Mouse (Mus musculus) myocyte (in vitro differentiated cells): ENCODE measurements around the gene Plekhf1. TPM values are rescaled to one million over a fixed set of nuclear protein-coding genes. Genes with fewer than 3 reads are reported as not detected.
A peak's percentile ranks its signal among the peaks of the same experiment; 100 is the strongest.

Experiments used
- H3K27me3 ChIP-seq: one replicate; pipeline ENCODE4 v1.6.1; 2011; ENCODE audit not compliant: control insufficient read depth, insufficient read depth, insufficient read length
- H3K36me3 ChIP-seq: one replicate; pipeline ENCODE4 v1.6.1; 2011; ENCODE audit not compliant: control insufficient read depth, insufficient read depth
- H3K4me2 ChIP-seq: one replicate; pipeline ENCODE4 v1.6.1; 2011; ENCODE audit warnings: low read depth, control low read depth
- H3K4me3 ChIP-seq: one replicate; pipeline ENCODE4 v1.5.1; 2011; ENCODE audit warnings: mild to moderate bottlenecking, control low read depth, moderate library complexity
- H3K79me2 ChIP-seq: one replicate; pipeline ENCODE4 v1.6.1; 2011; ENCODE audit not compliant: control insufficient read depth, insufficient read depth
- H3ac ChIP-seq: one replicate; pipeline ENCODE4 v1.6.1; 2011; ENCODE audit not compliant: control insufficient read depth, insufficient read length
- CEBPB ChIP-seq: IDR thresholded peaks from 2 replicates; pipeline ENCODE4 v1.6.1; 2011; ENCODE audit warnings: mild to moderate bottlenecking, moderate library complexity; ENCODE audit not compliant: poor library complexity, insufficient read depth, severe bottlenecking
- E2F4 ChIP-seq: IDR thresholded peaks from one replicate; pipeline ENCODE4 v1.6.1; 2011; ENCODE audit warnings: mild to moderate bottlenecking, control low read depth, moderate library complexity; ENCODE audit not compliant: insufficient read depth
- MAX ChIP-seq: IDR thresholded peaks from one replicate; pipeline ENCODE4 v1.6.1; 2011; ENCODE audit warnings: low read depth, mild to moderate bottlenecking, control low read depth
- MYOD1 ChIP-seq, 3 experiments: IDR thresholded peaks; one replicate each; pipeline ENCODE4 v1.6.1; 2011; ENCODE audit warnings: control low read depth in 2 of 3, low read depth in 2 of 3, mild to moderate bottlenecking in 2 of 3, moderate library complexity in 1 of 3; ENCODE audit not compliant: insufficient read length in 2 of 3, control insufficient read depth in 1 of 3
- MYOG ChIP-seq, 3 experiments: IDR thresholded peaks; one replicate each; pipeline ENCODE4 v1.6.1; 2011; ENCODE audit warnings: control low read depth in 2 of 3, low read depth in 2 of 3, mild to moderate bottlenecking in 2 of 3; ENCODE audit not compliant: insufficient read length in 2 of 3, control insufficient read depth in 1 of 3, insufficient read depth in 1 of 3
- POLR2A ChIP-seq: IDR thresholded peaks from one replicate; pipeline ENCODE4 v1.6.1; 2011; ENCODE audit warnings: low read depth, mild to moderate bottlenecking, control low read depth, moderate library complexity; ENCODE audit not compliant: insufficient read length
- POLR2AphosphoS2 ChIP-seq: IDR thresholded peaks from one replicate; pipeline ENCODE4 v1.6.1; 2011; ENCODE audit warnings: low read depth, control low read depth; ENCODE audit not compliant: insufficient read length
- REST ChIP-seq: IDR thresholded peaks from one replicate; pipeline ENCODE4 v1.6.1; 2011; ENCODE audit warnings: mild to moderate bottlenecking, control low read depth, moderate library complexity; ENCODE audit not compliant: insufficient read depth, insufficient read length
- SRF ChIP-seq: IDR thresholded peaks from one replicate; pipeline ENCODE4 v1.6.1; 2011; ENCODE audit warnings: low read depth; ENCODE audit not compliant: control insufficient read depth, insufficient read length
- TCF12 ChIP-seq: IDR thresholded peaks from one replicate; pipeline ENCODE4 v1.6.1; 2011; ENCODE audit warnings: mild to moderate bottlenecking, control low read depth; ENCODE audit not compliant: poor library complexity, insufficient read depth, severe bottlenecking
- TCF3 ChIP-seq: IDR thresholded peaks from one replicate; pipeline ENCODE4 v1.6.1; 2011; ENCODE audit warnings: low read depth, control low read depth; ENCODE audit not compliant: insufficient read length
- USF1 ChIP-seq: IDR thresholded peaks from one replicate; pipeline ENCODE4 v1.6.1; 2011; ENCODE audit warnings: low read depth, mild to moderate bottlenecking, control low read depth, moderate library complexity
- polyA plus RNA-seq: library from polyadenylated mRNA; unstranded; fragments of >200 nt; fragmentation: generic; extraction: Trizol; gene quantifications from one replicate; pipeline ENCODE4 v1.2.1, GENCODE M21; 2012; ENCODE audit warnings: missing spikeins

Plekhf1 gene
- polyA plus RNA-seq, 1 experiment, result 3.0 TPM

DNA sequence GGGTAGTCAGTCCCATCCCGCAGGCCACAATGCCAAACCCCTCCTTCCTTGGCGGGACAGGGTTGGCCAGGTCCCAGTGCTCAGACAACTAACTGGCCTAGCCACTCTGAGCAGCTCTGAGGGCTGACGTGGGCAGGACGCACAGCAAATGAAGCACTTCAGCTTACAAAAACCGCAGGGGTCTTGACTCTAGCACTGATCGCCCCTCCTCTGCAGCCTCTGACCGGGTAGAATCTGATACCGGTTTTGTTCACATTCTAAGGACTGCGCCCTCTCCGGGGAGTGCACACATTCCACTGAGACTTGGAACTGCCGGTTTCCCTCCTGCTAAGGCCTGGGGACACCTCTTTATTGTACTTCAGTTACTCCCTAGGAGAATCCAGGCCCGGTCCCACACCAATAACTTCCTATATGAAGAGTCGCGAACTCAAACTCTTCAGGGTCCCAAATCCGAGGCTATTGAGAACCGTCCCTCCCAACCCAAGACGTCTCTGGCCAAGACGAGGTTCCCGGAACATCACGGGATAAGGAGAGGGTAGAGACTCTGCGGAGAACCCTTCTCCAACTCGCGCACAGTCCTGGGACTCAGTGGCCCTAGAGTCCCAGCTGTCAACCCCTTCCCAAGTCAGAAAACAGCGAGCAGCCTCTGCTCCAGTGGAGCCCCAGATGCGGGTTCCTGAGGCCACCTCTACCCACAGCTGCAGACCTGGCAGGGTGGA lies 476 bp downstream of the Plekhf1 start:
- Histone ChIP-seq H3K36me3 (no peaks in the 10 kb centered on the region), H3K4me3 (peak overlapping the region; percentile 80), H3ac (peak overlapping the region; percentile 34), H3K4me2 (peak overlapping the region; percentile 85), H3K79me2 (peaks cover 42% of the 10 kb centered on the region), H3K27me3 (no peaks in the 10 kb centered on the region)
- TF ChIP-seq TCF3 (no peak), MYOG (IDR thresholded peaks at IDR 0.05; ENCODE audit: control insufficient read depth in 1 of 3, insufficient read depth in 1 of 3, insufficient read length in 2 of 3, low read depth in 2 of 3) (peak in 1 of 3 experiments; percentile 20), SRF (no peak), POLR2A (peak; percentile 33), USF1 (no peak), MYOD1 (IDR thresholded peaks at IDR 0.05; ENCODE audit: control insufficient read depth in 1 of 3, insufficient read length in 2 of 3, low read depth in 2 of 3) (no peak), REST (no peak), E2F4 (no peak), MAX (no peak)

DNA sequence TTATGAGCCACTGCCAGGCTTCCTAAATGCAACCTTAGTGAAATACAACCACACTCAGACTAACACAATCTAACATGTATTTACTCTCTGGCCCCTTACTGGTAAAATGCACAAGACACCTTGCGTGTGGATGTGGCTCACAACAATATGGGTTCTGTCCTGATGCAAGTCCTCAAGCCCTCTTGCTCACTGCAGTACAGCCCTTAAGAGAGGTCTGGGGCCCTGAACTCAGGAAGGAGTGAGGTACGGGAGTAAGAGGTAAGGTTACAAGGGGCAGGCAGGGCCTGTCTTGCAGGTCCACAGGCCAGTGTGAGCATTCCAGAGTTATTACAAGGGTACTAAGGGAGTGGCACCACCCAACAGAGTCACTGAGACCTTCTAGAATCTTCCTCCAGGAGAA lies 1.6 kb downstream of the Plekhf1 start:
- Histone ChIP-seq H3K79me2 (peaks cover 42% of the 10 kb centered on the region), H3K4me2 (peak overlapping the region; percentile 85), H3K4me3 (peak overlapping the region; percentile 80), H3K27me3 (no peaks in the 10 kb centered on the region), H3ac (no peak overlapping the region), H3K36me3 (no peaks in the 10 kb centered on the region)
- no peak for TF ChIP-seq USF1

DNA sequence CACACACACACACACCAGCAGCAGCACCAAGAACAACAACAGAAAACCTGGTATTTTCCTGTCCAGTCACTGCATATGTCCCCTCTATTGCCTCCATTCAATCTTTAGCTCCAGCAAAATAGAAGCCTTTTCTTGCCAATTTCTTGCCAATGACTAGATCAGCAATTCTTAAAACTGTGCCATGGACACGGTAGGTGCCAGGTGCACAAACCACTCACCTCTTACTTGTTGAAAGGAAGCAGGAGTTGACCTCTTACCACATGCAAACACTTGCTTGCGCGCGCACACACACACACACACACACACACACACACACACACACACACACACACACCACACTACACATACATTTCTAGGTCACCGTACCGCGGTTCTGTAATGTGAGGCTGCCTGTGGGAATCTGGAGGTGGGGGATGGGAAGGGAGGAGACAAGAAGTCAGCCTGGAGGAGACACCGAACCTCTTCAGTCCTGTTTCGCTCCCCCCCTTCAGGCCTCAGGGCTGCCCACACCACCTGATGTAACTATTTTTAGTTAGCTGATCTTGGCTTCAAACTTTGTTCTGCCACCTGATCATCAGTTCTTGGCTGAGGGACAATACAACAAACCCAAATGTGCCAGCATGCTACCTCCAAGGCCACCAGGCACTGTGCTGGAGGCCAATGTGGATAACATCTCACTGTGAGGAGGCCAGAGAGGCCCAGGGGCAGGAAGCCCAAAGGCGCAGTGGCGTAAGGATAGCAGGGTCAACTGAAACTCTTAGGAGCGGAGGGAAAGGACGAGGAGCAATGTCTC lies 3.0 kb downstream of the Plekhf1 start:
- H3K4me3 ChIP-seq, result no peak overlapping the region
- H3K27me3 ChIP-seq, result no peaks in the 10 kb centered on the region
- H3K4me2 ChIP-seq, result peak overlapping the region; percentile 9
- no peak overlapping the region for H3ac ChIP-seq
- H3K36me3 ChIP-seq, result no peaks in the 10 kb centered on the region
- peaks cover 42% of the 10 kb centered on the region for H3K79me2 ChIP-seq
- TF ChIP-seq MYOD1 (IDR thresholded peaks at IDR 0.05; ENCODE audit: control insufficient read depth in 1 of 3, insufficient read length in 2 of 3, low read depth in 2 of 3) (no peak), MYOG (IDR thresholded peaks at IDR 0.05; ENCODE audit: control insufficient read depth in 1 of 3, insufficient read depth in 1 of 3, insufficient read length in 2 of 3, low read depth in 2 of 3) (no peak)

DNA sequence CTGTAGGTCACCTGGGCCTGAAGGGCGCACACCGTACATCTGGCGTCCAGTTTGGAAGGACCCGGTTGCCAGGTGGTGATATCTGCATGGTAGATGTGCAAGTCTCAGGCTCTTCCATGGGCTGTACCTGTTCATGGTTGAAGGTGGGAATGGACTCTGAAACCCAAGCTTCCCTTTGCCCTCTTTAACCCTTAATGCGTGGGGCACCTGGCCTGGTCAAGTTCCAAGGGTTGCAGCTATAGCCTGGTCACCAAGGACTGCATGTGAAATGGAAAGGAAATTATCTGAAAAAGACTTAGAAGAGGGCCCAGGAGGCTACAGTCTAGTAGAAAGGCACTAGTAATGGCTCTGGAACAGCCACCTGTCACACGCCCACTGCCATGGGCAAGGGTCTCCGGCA lies 7.0 kb downstream of the Plekhf1 start:
- peaks cover 30% of the 10 kb centered on the region for H3K79me2 ChIP-seq
- no peak for TF ChIP-seq POLR2AphosphoS2
- TF ChIP-seq CEBPB, result no peak
- TF ChIP-seq USF1, result no peak
- no peak for TF ChIP-seq SRF
- no peak for TF ChIP-seq MYOD1 (IDR thresholded peaks at IDR 0.05; ENCODE audit: control insufficient read depth in 1 of 3, insufficient read length in 2 of 3, low read depth in 2 of 3)
- H3K4me2 ChIP-seq, result no peak overlapping the region
- no peaks in the 10 kb centered on the region for H3K36me3 ChIP-seq
- H3K27me3 ChIP-seq, result no peaks in the 10 kb centered on the region
- H3K4me3 ChIP-seq, result no peak overlapping the region
- no peak overlapping the region for H3ac ChIP-seq

DNA sequence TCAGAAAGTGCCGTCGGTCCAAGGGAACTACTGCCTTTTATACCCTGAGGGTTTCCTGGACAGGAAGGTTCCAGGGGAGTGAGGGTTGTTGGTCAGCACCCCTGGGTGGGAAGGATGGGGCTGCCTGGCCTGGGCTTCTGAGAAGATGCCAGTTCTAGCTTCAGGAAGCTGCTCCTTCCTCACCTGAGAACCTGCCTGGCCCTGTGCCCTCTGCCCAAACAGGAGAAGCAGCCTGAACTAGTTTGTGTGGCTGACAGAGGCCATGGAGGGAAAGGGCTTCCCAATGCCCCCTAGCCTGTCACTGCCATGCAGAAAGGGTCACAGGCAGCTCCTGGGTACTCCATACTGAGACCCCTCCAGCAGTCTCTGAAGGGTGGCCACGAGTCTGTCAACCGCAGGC lies 8.3 kb downstream of the Plekhf1 start:
- TF ChIP-seq MAX (no peak), USF1 (no peak), CEBPB (no peak), POLR2A (no peak), SRF (no peak), POLR2AphosphoS2 (no peak), TCF12 (no peak), TCF3 (no peak), REST (no peak)
- H3K36me3 ChIP-seq, result no peaks in the 10 kb centered on the region
- H3K4me3 ChIP-seq, result no peak overlapping the region
- no peak overlapping the region for H3K4me2 ChIP-seq
- H3K79me2 ChIP-seq, result peaks cover 21% of the 10 kb centered on the region
- no peak overlapping the region for H3ac ChIP-seq
- no peaks in the 10 kb centered on the region for H3K27me3 ChIP-seq
